Mouse (Mus musculus): ENCODE data around the gene Sacs. TPM values are rescaled to one million over a fixed set of nuclear protein-coding genes. Genes with fewer than 3 reads are reported as not detected.
A peak's percentile ranks its signal among the peaks of the same experiment; 100 is the strongest.
"Not testable (repeated sequence)": the region's sequence is repeated elsewhere in the genome, so short reads cannot be mapped to it uniquely, and the experiment has no call there.

The Sacs gene
- 10 to 100 TPM; 21.1 to 33.7 (median 25.7) TPM for total RNA-seq (2022)

DNA sequence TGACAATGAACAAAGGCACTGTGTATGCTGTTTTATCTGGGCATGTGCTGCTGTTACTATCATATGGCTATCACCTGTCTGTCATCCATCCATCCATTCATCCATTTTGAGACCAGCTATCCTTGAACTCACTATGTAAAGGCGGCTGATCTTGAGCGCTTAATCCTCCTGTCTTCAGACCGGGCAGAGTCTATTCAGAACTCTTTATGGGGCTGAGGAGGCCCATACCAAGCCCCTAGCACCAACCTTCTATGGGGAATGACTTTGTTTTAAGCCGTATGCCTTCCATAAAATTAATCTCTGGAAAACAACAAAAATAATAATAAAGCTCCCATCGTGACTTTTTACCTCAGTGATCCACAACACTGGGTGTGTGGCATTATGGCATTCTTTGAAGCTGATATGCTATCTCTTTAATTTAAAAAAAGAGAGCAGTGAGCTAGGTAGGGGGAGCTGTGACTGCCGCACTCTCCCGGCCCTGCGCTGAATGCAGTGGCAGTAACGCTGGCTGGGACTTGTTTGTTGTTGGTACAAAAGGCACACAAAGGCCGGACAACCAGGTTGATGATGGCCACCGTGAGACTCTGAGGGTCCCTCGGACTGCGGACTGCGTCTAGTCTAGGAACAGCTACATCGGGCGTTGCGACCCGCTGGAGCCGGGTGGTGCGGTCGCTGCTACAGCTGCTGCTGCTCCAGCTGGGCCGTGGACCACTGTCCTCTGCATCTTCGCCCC is at the start of gene Sacs:
Sacs (plus strand) TSS at position 464 of the 733 bp plus-strand sequence.
- DNase-seq (ENCODE audit: low spot score), result no peak

DNA sequence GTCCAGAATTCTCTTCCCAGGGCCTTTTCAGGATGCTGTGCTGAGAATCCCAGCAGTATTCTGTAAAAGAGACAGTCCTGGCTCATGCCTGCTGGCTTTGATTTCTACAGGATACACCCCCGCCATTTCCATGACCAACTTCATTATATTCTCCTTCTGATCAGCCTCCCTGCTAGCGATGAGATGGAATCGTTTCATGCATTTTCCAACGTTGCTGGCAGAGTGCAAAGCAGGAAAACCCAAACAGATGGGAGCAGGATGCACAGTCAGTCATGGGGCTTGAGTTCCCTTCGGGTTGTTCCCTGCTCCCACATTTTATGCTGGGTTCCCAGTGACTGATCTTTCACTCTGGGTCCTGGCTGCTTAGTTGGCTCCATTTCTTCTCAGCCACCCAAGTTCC is 47.3 kb upstream of the Sacs start:
- no peak for DNase-seq (ENCODE audit: low spot score)

- no peak for DNase-seq (ENCODE audit: low spot score)
Observed at GRCm38 (mm10) chr14:61092073-61092472, 46.2 kb upstream of the Sacs start.

DNA sequence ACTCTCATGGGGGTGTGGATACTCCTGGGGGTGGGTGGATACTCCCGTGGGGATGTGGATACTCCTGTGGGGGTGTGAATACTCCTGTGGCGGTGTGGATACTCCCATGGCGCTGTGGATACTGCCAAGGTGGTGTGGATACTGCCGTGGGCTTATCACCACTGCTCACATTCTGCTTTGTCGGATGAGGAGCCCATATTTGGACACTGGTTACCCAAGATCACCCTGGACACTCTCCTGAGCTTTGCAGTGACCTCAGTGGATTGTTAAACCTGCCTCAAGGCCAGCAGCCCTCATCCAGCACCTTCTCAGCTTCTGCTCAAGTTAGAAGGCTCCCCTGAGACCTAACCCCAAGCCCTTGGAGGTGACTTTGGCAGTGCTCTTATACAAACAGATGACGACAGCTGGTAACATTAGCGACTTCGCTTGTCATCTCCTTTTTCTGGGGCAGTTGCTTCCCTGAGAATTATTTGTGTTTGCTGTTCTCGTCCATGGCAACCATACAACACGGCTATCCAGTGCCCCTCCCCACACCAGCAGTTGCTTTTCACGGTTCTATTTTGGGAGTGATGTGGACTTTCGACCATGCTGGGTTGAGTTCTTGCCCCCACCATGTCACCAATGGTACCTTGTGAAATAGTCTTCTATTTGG is 40.2 kb upstream of the Sacs start:
- peak; percentile 16 for DNase-seq (ENCODE audit: low spot score)

DNA sequence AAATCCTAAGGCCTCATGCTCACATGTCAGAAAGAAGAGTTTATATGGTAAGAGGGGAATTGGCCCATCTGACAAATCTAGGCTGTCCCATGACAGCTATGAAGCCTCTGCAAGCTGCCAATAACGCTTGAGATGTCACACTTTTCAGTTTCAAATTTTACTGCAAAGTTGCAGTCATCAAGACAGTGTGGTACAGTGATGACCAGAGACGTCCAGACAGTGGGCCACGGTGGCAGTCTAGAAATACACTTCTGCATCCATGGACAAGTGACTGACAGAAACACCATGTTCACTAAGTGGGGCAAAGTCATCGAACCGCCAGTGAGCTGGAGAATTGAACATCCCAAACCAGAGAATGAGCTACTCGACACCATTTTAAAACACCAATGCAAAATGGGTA is 37.5 kb upstream of the Sacs start:
- DNase-seq (ENCODE audit: low spot score), result no peak

- no peak for DNase-seq (ENCODE audit: low spot score)
Observed at GRCm38 (mm10) chr14:61106404-61106803, 31.9 kb upstream of the Sacs start.

DNA sequence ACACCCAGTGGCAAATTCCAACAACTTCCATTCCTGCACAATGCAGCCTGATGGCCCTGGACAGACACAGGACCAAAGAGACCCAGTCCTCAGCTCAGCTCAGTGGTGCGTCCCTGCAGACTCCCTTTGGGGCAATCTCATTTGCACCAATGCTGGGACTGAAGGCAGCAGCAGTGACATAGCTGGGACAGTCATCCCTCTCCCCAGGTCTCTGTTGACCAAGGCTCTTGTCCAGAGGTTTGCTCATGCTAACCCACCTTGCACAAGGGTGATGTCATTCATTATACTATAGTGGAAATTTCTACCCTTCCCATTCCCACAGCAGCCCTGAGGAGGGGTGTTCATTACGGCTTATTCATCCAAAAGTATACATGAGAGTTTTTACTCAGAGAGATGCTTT is 29.6 kb upstream of the Sacs start:
- DNase-seq (ENCODE audit: low spot score), result no peak

DNA sequence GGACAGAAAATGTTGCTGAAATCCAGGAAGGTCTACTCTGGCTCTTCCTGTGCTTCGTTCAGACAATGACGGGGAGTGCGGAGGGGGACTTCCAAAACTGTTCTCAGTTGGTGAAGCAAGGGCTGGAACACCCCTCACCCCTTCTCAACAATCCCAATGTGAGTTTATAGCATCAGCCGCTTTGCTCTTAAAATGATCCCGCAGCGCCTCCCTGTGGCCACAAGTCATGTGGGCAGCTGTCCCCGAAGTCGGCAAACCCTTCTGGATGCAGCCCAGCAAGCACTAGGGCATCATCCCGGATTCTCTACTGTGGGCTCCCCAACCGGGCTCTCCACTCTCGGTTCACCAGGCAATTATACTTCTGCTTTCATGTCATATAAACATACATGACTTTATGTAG is 25.9 kb upstream of the Sacs start:
- peak; percentile 47 for DNase-seq (ENCODE audit: low spot score)

DNA sequence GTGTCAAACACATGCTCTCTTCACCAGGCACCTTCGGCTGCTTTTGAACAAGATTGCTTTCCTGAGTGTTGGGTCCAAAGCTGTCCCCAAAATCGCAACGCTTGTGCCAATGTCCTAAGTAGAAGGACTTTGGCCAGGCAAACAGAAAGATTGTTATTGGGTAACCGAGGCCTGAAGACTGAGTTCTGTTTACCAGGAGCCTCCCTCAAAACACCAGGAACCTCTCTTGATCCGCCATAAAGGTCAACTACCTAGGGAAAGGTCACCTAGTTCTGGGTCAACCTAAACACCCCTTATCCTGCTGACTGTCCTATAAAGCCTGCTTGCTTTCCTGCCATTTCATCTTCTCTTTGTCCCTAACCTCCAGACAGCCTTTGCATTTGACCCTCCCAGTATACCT is 13.5 kb upstream of the Sacs start:
- DNase-seq (ENCODE audit: low spot score), result no peak

- no peak for DNase-seq (ENCODE audit: low spot score)
Observed at GRCm38 (mm10) chr14:61125201-61125600, 13.1 kb upstream of the Sacs start.

GRCm38 (mm10) chr14:61127365-61127764 is 10.9 kb upstream of the Sacs start:
- DNase-seq (ENCODE audit: low spot score), result not testable (repeated sequence)

DNA sequence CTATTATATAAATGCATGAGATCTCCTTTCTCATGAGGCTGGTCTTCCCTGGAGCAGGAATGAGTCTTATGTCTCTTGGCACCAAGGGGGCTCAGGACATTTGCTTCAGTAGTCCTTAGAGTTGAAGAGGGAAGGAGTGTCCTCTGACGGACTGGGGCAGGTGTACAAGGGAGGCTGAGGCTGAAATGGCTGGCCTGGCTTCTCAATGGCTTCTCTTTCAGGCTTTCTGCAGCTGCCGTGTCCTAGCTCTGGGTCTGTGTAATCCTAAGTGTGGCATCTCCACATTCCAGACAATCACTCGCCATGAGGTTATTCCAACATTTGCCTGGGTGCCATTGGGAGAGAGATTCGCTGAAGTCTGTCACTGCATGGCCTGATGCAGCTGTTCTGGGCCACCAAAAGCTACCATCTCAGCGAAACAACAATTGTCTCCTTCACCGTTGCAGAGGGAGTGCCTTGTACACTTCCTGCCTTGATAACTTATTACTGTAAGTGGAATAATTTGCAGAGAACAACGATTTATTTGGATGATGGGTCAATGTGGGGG is 9.2 kb upstream of the Sacs start:
- no peak for DNase-seq (ENCODE audit: low spot score)

GRCm38 (mm10) chr14:61132556-61132955 is 5.7 kb upstream of the Sacs start:
- no peak for DNase-seq (ENCODE audit: low spot score)

- DNase-seq (ENCODE audit: low spot score), result no peak
Observed at GRCm38 (mm10) chr14:61134381-61135030, 3.8 kb upstream of the Sacs start.

- DNase-seq (ENCODE audit: low spot score), result no peak
Observed at GRCm38 (mm10) chr14:61137410-61137809, 847 bp upstream of the Sacs start.

DNA sequence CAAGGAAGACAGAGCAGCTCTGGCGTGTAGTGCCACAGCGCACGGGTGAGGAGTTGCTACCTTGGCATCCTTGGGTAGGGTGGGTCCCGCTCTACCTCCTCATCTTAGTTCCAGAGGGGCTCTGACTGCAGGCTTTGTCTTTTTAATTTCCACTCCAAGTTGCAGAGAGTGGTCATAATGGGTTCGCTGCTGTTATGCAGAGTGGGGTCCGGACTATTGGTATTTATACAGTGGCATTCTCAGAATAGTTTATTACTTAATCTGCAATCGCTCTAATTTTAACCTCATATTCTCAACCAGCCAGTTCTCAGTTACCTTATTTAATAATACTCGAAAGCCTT is 440 bp downstream of the Sacs start:
- DNase-seq (ENCODE audit: low spot score), result no peak

DNA sequence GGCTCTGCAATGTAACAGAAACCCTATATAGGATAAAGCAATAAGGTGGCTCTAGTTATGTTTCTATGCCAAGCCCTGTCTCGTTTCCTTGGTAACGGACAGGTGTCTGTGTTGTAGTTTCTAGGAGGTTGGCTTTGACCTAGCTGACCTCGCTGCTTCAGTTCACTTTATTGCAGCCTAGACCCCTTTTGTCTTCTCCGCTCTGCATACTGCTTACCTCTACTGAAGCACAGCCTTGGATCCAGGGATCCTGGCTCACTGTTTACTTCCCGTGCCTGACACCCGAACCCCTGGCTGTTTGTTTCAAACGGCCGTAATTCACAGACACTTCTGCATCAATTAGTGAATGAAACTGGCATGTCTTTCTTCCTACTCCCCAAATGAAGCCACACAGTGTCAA is 5.1 kb downstream of the Sacs start:
- DNase-seq (ENCODE audit: low spot score), result no peak

DNA sequence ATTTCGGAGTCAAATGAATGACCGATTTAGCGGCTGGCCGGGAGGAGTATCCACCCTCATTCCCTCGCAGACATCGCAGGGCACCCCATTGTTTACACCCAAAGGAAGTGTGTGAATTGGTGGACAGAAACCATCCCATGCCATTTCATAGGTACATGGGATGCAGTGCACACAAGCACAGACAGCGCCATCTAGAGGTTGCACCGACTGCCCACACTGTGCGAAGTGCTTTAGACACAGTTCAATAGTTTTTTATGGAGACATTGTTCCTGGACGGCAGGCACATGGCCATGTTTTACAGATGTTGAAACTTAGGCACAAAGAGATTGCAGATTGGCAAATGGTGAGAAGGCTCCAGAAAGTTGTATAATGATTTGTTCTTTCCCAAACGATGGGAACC is 5.6 kb downstream of the Sacs start:
- no peak for DNase-seq (ENCODE audit: low spot score)

GRCm38 (mm10) chr14:61150416-61150815 is 12.2 kb downstream of the Sacs start:
- DNase-seq (ENCODE audit: low spot score), result not testable (repeated sequence)

- DNase-seq (ENCODE audit: low spot score), result no peak
Observed at GRCm38 (mm10) chr14:61154900-61155585, 16.8 kb downstream of the Sacs start.

GRCm38 (mm10) chr14:61155687-61156086 is 17.4 kb downstream of the Sacs start:
- DNase-seq (ENCODE audit: low spot score), result no peak

DNA sequence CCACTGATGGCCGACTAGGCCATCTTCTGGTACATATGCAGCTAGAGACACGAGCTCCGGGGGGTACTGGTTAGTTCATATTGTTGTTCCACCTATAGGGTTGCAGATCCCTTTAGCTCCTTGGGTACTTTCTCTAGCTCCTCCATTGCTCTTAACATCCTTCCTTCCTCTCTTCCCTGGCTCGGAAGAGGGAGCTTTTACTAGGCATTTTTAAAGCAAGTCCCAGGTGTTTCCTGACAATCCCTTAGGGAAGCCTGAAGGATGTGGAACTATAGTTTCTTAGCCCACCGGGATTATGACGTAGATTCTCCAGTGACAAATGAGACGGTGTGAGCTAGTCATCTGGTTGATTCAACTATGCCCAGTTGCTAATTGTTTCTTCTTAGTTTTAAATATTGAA is 19.2 kb downstream of the Sacs start:
- peak; percentile 66 for DNase-seq (ENCODE audit: low spot score)

Data from heart, adult 8-10 months (tissue).